Mouse (Mus musculus) gastrocnemius, postnatal 4 days (tissue): ENCODE results near the gene Zfp787. TPM values are rescaled to one million over a fixed set of nuclear protein-coding genes. Genes with fewer than 3 reads are reported as not detected.
"Not testable (repeated sequence)": the region's sequence is repeated elsewhere in the genome, so short reads cannot be mapped to it uniquely, and the experiment has no call there.

ENCODE experiments used
- DNase-seq, 2 experiments: peaks; one replicate each; pipeline ENCODE4 v3.0.0; 2021 to 2022; ENCODE audit warnings: low spot score in 2 of 2, mixed read lengths in 2 of 2
- long read RNA-seq, 2 experiments: library from polyadenylated mRNA; stranded (forward); transcript quantifications; one replicate each; pipeline ENCODE4 v2.0.0; 2021
- total RNA-seq, 2 experiments: library from RNA; stranded (reverse); gene quantifications; 2 replicates each; pipeline ENCODE4 v1.2.3; 2021

Zfp787 gene
- 10 to 100 TPM; 38.9 to 52.0 TPM for total RNA-seq
- long read RNA-seq, experiment 1, transcript Zfp787-201 (3 exons, 1,897 nt) = major isoform, 14 of 34 reads
- long read RNA-seq, experiment 1, partial matches to known transcripts = 6 of 34 reads
- long read RNA-seq, experiment 1, other reads (novel, unspliced or antisense) = 8 of 34 reads
- long read RNA-seq, experiment 2, transcript Zfp787-201 (3 exons, 1,897 nt) = major isoform, 21 of 39 reads
- long read RNA-seq, experiment 2, transcript Zfp787-204 (3 exons, 576 nt) = minor isoform, 5 of 39 reads
- long read RNA-seq, experiment 2, partial matches to known transcripts = 0 of 39 reads
- long read RNA-seq, experiment 2, other reads (novel, unspliced or antisense) = 10 of 39 reads

DNA sequence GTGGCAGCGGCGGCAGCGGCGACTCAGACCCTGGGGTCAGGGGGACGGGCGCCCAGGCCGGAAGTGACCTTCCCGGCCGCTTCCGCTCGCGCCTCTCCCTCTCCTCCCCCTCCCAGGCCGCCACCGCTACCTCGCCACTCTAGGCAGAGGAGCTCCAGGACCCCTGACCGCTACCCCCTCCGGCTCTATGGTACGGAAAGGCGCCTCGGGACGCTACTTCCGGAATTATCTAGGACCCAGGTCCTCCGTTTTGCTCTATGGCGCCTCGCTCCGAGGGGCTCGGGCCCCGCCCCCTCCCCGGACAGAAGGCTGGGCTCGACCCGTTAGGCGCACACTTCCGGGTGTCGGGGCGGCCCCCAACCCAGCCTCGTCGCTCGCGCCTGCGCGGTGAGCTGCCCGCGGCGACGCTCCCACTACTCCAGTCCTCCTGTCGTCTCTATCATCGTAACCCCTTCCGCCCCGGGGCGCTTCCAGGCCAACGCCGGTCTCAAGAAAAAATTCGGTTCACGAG is at the start of gene Zfp787:
Zfp787 (minus strand) TSS at position 97 of the 511 bp plus-strand sequence.
- peak; percentile 97 to 98 for DNase-seq

DNA sequence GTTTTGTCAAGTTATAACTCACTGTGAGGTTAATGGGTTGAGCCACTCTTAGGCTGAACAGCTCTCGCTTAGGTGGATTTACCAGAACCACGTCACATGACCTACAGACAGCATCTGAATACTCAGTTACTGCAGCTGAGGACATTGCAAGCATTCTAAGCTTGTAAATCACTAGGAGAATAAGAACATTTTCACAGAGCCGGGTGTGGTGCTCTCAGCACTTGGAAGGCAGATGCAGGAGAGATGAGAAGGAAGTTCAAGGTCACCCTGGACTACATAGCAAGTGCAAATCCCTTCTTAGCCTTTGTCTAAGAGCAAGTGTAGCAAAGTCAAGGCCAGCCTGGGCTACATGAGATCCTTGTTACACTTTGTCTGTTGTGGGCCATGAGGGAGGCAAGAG is 48.4 kb upstream of the Zfp787 start:
- DNase-seq = no peak

DNA sequence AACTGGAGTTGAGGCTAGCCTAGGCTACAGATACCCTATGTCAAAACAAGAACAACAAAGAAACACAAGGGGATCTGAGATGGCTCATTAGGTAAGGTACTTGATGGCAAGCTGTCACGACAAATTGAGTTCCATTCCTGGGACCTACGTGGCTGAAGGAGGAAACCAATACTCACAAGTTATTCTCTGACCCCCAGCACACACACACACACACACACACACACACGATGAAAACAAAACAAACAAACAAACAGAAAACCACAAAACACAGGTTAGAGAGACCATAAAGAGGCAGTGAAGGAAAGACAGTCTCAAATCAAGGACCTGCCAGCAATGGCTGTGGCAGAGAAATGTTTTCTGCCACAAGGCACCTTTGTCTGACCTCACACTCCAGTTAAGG is 41.0 kb upstream of the Zfp787 start, which contains the start of gene Galp:
Galp (plus strand) TSS at position 301 of the 400 bp plus-strand sequence.
- no peak for DNase-seq

DNA sequence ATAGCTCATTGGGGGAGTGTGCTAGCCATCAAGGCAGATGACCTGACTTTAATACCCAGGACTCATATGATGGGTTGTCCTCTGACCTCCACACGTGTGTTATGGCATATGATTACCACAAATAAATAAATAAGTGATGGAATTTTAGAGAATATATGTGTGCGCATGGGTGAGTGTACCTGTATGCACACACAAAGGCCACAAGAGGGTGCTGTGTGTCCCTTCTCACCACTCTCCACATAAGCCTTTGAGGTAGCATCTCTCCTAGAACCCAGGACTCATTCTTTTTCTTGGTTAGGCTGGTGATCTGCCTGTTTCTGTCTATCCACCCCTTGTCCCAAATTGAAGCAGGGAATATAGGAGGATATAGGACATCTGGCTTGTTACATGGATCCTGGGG is 40.0 kb upstream of the Zfp787 start:
- no peak for DNase-seq

DNA sequence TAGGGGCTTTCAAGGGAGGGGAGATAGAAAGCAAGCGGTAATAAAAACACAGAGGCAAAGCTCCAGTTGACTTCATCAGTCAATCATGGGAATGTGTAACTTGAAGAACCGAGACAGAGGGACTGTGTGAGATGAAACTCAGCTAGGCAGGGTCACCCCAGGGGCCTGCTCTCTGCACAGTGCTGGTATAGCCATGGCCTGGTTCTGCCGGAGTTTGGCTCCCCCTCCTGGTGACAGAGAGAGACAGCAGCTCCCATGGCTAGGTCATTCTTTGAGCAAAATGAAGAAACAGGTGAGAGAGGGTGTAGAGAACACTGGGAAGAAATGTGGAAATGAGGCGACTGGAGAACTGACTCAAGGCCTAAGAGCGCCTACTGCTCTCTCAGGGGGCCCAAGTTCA is 38.3 kb upstream of the Zfp787 start:
- peak in 1 of 2 experiments; percentile 58 for DNase-seq

DNA sequence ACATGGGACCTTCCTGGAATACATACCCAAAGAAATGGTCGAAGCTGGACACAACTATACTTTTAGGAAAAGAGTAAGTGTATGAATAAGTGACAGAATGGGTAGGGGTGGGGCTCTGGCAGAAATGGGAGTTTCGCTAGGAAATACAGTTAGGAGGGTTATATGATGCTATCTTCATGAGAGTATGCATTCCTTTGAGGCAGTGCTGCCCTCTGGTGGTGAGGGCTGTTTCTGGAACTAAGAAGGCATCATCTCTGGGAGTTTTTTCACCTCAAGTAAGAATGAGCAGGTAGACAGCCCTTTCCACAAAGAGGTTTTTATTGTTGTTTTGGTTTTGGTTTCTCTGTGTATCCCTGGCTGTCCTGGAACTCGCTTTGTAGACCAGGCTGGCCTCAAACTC is 35.6 kb upstream of the Zfp787 start:
- DNase-seq = peak; percentile 52 to 76

DNA sequence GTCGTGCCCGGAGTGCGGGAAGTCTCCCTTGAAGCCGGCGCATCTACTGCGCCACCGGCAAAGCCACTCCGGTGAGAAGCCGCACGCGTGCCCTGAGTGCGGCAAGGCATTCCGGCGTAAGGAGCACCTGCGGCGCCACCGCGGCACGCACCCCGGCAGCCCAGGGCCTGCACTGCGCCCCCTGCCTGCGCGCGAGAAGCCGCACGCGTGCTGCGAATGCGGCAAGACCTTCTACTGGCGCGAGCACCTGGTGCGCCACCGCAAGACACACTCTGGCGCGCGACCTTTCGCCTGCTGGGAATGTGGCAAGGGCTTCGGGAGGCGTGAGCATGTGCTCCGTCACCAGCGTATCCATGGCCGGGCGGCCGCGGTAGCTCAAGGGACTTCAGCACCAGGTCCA is 33.7 kb upstream of the Zfp787 start:
- no peak for DNase-seq

DNA sequence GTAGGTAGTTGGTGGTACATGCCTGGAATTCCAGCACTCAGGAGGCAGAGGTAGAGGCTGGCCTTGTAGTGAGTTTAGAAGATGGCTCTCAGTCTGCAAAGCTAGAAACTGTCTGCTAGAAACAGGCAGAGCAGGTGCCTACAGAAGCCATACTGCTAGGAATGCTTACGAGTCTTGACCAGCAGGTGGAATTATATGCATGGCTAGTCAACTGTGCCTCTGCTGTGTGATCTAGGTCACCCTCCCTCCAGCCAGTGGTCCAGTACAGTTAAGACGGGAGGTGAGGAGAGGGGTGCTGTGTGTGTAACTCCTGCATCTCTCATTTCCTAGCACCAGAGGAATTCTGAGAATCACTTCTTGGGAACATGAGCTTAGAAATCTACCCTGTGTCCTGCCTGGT is 31.0 kb upstream of the Zfp787 start:
- no peak for DNase-seq

DNA sequence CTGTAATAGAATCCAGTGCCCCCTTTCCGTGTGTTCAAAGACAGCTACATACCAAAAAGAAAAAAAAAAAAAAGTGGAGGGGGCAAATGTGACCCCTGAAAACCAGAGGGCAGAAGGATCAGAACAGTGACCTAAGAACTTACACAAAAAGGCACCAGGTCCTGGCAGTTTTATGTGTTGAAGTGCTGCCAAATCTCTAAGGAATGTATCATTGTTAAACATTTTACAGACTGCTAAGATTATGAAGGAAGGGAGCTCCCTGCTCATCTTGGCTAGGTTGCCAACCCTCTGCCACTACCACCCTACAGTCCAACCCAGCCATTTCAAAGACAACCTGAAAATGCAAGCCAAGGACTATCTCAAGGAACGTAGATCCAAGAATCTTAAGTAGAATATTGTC is 30.4 kb upstream of the Zfp787 start:
- DNase-seq = no peak

DNA sequence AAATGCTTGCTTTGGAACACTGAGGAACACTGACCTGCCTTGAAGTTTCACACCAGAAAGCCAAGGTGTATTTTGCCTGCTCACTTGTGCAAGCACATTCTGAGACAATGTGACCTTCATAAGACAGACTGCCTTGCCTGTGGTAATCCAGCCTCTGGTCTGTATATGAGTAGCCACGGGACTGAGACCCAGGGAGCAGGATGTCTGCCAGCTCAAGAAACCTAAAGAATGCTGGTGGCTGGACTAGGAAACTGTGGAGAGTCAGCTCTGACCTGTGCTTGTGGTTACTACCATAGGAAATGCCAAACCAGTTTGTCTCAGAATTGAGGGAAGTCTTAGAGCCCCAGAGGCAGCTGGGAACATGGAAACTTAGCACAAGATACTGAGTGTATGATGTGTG is 29.6 kb upstream of the Zfp787 start:
- no peak for DNase-seq

DNA sequence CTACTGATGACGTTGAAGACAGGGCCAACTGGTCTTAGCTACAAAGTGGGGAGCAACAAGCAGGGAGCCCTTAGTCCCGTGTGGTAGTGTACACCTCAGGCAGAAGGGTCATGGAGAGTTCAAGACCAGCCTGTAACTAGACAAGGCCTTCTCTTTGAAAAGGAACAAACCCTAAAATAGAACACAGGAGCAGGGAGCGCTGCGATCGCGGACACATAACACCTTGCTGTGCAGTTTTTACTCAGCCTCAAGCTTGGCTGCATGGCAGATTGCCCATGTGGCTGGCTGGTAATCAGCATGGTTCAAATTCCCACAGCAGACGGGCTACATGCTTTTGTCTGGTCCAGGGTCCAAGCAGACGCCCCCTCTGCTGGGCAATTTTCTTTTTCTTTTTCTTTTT is 28.7 kb upstream of the Zfp787 start:
- peak in 1 of 2 experiments; percentile 21 for DNase-seq

DNA sequence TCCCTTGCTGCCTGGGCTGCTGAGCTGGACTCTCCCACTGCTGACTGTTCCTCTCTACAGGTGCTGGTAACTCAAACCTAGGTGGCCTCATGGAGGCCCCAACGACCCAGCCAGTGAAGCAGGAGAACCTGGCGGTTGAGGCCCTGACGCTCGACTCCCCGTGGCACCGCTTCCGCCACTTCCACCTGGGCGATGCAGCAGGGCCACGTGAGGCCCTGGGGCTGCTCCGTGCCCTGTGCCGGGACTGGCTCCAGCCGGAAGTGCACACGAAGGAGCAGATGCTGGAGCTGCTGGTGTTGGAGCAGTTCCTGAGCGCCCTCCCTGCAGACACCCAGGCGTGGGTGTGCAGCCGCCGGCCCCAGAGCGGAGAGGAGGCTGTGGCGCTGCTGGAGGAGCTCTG is 28.0 kb upstream of the Zfp787 start:
- DNase-seq = no peak

DNA sequence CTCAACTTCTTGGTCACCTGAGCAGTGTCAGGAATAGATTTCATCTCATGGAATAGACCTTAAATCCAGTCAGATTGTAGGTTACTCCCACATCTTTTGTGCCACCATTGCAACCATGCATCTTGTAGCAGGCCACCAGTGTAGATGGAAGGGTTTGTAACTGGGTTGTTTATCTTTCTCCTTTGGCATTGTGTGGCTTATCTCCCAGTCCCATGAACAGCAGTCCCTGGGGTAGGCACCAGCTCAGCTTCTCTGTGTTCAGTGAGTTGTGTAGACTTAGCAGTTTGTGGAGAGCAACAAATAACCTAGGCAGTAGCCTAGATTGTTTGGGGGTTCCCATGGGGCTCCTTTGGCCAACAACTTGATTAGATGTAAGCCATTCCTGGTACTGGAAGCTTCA is 27.1 kb upstream of the Zfp787 start:
- no peak for DNase-seq

DNA sequence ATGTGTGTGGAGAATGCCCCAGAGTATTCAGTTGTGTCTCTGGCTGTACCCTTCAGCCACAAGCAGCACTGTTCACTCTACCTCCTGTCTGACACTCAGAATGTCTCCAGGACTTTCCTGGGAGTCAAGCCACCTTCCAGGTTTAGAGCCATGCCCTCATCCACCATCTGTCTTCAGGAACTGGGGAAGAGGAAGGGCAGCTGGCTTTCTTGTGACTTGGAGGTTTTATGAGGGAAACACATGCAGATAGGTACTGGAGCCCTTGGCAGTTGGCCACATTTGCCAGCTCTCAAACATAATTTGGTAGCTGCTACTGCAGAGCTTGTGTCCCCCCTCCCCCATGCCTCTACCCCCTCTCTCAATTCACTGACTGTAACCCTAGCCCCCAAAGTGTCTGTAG is 23.2 kb upstream of the Zfp787 start:
- no peak for DNase-seq

DNA sequence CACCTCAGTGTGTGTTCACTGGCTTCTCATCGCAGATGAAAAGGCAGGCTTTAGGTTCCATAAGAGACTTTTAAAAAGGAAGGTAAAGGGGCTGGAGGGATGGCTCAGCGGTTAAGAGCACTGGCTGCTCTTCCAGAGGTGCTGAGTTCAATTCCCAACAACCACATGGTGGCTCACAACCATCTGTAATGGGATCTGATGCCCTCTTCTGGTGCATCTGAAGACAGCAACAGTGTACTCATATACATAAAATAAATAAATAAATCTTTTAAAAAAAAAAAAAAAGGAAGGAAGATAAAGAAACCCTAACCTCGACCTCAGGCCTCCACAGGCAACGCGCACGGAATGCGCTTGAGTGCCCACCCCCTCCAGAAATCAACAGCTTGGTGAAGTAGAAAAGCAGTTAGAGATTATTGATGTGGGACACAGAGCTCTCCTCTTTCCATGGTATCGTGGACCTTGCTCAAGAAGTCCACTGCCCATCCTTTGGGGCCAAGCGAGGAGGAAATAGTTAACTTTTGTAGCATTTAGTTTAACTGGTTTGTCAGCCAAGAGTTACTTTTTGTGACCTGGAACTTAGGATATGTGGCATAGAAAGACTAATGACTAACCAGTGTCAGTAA is 18.7 kb upstream of the Zfp787 start:
- DNase-seq = not testable (repeated sequence)

DNA sequence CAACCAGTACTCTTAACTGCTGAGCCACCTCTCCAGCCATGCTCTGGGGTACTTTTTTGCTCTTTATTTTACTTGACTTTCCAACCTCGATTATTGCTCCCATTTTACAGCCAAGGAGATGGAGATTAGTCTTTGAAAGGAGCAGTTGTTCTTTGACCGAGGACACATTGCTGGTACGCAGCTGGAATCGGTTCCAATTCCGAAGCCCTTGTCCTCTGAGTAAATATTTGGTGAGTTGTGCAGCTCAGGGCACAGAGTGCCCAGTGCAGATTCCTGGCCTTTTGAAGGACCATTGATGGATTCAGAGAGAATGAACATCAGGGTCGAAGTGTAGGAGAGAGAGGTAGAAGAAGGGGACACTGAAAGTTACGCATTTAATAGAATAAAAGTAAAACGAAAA is 18.1 kb upstream of the Zfp787 start:
- no peak for DNase-seq

DNA sequence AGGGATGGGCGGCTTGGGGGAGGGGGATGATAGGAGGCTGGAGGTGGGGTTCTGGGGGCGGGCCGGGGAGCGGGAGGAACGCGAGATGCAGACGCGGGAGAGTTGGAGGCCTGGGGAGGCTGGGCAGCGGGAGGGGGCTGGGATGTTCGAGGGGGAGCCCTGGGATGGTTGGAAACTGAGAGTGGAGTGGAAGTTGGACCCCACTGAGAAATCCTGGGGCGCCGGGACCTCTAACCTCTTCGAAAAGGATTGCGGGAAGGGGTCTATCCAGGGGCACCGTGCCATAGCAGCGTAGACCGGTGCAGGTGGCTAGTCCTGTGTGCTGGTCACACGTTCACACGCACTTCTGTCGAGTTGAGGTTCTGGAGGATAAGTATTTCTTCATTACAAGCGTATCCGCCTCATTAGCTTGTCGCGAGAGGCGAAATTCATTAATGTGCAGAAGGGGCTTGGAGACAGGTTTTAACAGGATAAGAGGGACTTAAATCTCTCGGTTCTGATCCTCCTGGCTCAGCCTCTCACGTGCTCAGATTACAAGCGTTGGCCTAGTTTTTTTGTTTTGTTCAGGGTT is 17.0 kb upstream of the Zfp787 start:
- no peak for DNase-seq

DNA sequence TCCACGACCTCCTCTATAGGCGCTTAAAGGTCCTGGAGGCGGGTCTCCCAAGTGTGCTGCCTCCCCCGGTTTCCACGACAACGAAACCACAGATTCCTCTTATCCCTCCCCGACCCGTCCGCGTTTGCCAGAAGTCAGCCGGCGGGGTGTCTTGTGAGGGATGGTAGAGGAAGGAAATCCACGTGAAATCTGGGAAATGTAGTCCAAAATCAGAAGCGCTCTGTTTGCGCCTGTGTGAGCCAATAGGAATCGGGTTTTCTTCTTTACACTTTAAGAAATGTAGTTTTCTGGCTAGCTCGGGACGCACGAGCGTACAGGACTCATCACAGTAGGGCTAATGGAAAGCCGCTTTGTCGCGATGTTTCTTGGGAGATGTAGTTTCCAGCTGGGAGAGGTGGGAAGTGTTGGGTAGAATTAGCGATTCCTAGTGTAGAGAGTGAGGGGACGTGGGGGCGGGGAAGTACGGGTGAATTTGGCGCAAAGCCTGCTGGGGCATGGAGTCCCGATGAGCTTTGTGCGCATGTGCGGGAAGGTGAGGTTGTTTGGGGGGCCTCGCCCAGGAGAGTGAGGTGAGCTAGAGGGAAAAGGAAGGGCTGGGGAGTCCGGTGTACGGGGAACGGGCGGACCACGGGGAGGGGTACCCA is 16.3 kb upstream of the Zfp787 start, which contains the start of gene Zfp444:
Zfp444 (plus strand) TSS at position 221 of the 644 bp plus-strand sequence.
- peak; percentile 87 to 95 for DNase-seq

DNA sequence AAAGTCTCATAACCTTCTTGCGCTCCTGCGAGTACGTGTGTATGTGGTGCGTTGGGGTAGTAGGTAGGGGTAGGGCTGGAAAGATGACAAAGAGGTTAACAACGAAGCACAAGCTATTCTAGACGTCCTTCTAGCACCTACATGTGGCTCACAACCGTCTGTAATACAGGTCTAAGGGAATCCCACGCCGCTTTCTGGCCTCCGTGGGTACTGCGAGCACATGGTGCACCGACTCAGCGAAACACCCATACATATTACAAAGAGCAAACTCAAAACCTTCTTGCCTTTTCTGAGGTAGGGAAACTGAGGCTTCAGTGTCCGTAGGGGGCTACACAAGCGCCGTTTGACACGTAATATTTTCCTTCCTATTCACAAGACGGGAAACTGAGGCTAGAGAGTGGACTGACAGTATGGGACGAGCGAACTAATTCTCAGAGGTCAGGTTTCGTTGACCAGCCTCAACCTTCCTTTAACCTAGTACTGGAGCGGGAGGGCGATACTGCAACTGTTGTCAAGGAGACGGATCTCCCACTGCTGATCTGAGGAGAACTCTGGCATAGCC is 15.7 kb upstream of the Zfp787 start:
- DNase-seq = peak in 1 of 2 experiments; percentile 56

DNA sequence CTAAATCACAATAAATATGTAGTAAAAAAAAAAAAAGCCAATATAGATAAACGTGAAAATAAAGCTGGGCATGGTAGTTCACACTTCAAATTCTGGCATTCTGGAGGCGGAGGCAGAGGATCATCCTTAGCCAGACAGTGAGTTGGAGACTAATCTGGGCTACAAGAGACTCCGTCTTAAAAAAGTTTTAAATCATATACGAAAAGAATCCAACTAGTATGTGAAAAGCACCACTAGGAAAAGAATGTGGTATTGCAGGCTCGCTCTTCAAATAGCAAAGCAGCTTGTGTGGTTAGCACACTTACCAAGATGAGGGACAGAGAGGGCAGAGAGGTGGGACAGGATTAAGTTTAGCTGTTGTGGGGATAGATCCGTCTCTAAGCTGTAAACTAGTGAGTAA is 15.1 kb upstream of the Zfp787 start:
- DNase-seq = no peak

DNA sequence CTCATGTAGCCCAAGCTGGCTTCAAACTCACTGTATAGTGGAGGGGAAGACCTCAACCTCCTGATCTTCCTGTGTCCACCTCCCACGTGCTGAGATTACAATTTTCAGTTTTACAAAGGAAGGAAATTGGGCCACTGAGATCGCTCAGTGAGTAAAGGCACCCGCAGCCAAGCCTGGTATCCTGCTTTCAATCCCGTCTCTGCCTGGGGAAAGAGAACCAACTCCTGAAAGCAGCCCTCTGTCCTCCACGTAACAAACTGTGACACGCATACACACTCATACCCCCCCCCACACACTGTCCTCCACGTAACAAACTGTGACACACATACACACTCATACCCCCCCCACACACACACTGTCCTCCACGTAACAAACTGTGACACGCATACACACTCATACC is 14.6 kb upstream of the Zfp787 start:
- DNase-seq = no peak
